Mouse (Mus musculus) common myeloid progenitor, adult 5-6 weeks (primary cell): Measurements from ENCODE around the gene Ryr3. TPM values are rescaled to one million over a fixed set of nuclear protein-coding genes. Genes with fewer than 3 reads are reported as not detected.

Source experiments
- ATAC-seq: replicated peaks from 2 replicates; pipeline ENCODE4 v1.8.0; 2016; ENCODE audit warnings: low read depth, mild to moderate bottlenecking, moderate TSS enrichment, inconsistent platforms; ENCODE audit not compliant: poor library complexity, severe bottlenecking
- total RNA-seq: library from RNA; stranded (forward); fragments of 200-1000, 187-1606 nt; gene quantifications from 2 replicates; pipeline ENCODE4 v1.2.3, GENCODE M21; 2017

Ryr3 gene
- not detected in 2 replicates for total RNA-seq

DNA sequence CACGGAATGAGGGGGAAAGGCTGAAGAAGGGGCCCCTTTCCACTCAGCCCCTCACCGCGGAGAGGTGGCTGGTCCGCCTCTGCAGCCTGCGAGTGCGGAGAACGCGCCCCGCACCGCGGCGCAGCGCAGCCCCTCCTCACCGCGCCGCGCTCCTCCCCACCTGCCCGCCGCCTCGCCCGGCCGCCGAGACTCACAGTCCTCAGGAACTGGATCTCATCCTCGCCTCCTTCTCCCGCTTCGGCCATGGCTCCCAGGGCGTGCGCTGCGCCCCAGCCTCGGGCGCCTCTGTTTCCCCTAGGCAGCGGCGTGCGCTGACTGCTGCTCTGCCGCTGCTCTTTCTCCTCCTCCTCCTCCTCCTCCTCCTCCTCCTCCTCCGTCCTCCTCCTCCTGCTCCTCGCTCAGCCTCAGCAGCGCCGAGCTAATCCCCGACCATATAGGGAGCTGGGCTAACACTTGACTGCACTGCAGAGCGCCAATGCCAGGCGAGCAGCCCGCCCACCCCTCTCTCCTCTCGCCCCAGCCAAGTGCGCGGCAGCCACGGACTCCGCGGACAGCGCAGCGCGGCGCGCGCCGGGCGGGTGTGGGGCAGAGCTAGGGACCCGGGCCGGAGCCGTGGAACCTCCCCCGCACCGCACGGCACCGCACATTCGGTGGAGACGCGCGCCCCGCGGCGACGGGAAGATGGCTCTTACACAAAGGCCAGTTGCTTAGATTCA lies at the start of gene Ryr3:
TSS of gene Ryr3 (minus strand) at position 351 of the 716 bp plus-strand sequence.
- ATAC-seq, result no peak

DNA sequence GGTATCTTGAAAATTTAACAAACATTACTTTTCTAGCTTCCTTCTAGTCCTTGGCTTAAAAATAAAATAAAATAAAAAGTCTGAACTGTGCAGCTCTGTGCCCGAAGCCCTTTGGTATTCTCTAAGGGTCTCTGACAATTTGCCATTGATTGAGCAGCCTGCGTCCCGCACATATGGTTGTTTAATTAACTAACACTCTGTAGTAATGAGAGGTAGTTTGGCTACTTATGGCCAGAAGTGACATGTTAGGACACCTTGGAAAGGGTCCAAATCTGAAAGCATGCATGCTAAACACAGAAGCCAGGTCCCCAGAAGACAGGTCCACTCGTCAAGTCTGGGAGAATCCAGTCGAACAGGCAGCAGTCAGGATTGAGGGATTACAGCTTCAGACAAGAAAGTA lies 22.0 kb upstream of the Ryr3 start:
- ATAC-seq, result no peak

DNA sequence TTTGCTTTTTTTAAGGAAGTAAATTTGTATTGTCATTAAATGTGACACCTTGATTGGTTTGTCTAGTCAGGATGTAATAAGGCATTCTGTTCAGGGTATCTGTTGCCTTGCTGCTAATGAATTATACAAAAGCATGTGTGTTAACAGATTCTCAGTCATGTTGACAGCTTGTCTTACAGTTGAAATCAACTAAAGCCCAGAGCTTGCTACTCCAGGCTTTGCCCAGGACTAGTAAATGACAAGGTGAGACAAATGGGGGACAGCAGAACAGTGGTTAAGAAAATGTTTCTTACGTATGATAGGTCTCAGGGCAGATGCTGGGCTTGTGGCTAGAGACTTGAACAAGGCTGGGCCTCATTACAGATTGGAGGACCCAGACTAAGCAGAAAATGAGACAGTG lies 20.1 kb upstream of the Ryr3 start:
- no peak for ATAC-seq

DNA sequence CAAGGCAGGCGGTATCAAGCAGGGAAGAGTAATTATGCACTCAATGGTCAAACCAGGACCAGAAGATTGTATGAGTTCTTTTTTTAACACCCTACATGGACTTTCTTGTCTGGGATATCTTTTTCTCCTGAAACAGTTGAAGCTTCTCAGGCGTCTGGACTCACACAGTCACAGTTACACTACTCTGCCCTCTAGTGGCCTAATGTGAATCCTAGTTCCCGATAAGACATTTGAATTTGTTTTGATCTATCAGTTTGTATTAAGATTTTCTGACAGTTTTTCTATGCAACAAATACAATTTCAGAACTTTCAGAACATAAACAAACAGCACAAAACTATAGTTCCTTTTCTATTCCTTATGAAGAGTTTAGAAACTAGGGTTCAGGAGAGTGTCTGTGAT lies 17.7 kb upstream of the Ryr3 start:
- ATAC-seq, result peak; percentile 73

DNA sequence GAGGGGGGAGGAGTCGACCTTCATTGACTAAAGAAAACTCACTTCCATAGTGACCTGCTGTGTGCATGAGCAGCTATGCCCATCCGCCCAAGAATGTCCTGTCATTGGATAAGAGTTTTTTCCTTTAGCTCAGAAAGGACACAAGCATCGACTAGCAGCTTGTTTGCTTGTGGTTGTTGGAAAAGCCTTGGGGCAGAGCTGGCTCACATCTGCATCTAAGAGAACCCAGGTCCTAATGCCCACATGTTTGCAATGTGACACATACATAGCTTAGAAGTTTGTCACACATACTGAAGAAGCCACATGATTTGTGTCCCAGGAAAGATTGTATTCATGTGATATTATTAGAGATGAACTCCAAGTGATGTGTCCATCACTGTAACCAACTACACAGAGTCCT lies 16.5 kb upstream of the Ryr3 start:
- no peak for ATAC-seq

DNA sequence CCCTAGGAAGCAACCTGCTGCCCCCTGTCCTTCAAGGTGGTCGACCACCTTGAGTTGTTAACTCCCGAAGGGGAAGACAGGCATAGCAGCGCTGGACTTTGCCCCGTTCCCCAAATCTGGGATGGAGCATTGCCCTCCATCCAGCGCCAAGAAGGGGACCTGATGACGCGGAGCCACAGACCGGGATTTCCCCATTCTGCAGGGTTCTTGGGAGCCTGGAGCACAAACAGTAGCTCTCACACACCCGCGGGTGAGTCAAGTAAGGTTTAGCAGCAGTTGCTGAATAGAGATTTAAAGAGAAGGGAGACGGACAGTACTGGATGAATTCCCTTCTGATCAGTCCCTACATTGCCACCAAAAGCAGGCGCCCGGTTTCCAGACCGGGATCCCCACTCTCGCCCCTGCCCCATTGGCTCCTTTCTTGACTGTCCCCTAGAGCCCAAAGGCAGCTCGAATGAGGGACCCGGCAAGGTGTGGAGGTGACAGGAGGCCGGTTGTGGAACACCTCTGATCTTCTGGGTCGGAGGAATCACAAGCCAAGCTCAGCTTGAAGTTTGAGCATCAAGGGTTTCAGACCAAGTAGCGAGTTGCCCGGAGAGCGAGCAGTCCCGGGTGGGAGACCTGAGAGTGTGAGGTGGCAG lies 671 bp downstream of the Ryr3 start:
- ATAC-seq, result no peak

DNA sequence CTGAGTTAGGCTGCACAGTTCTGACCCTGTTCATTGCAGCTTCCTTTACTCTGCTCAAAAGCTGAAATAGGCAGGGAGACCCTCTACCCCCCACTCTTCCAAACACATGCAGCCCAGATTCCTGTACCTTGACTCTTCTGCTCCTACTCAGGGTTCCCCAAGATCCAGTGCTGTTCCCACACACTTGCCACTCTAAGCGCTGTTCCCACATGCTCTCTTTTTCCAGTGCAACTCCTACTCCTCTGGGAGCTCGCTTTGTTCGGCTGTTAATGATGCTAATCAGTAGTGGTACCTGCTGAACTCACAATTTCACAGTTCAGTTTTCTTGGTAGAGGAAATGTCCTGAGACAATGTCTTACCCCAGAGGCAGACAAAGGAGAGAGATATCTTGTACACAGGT lies 6.9 kb downstream of the Ryr3 start:
- ATAC-seq, result no peak

DNA sequence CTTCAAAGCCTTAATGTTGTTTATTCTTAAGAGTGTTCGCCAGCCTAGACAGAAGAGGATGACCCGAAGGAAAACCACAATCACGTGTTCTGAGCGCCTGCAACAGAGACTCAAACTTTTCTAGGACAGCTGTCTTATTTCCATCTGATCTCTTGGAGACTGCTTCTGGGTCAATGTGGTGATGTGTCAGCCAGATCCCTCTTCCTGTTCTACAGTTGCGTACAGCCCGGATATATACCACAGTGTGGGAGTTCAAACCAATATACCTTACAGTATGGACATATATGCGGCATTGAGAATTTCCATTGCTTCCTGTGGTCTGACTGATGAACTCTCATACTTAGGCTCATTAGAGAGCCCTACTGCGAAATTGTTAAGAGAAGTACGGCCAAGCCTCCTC lies 7.6 kb downstream of the Ryr3 start:
- no peak for ATAC-seq

DNA sequence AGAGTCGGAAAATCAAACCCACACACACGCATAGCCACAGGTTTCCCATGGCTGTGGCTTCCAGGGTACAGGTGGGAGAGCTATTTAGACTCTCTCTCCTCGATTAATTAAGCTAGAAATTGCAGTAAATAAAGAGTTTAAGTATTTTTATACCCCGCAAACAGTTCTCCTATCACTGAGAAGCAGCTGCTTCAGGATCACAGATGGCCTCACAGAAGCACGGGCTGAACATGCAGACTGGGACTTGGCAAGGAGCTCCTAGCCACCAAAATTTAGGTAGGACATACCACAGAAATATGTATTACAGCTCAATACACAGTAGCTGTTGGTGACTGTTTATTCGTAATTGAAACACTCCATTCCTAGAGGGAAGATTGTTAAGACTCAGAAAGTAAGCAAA lies 14.0 kb downstream of the Ryr3 start:
- ATAC-seq, result no peak

DNA sequence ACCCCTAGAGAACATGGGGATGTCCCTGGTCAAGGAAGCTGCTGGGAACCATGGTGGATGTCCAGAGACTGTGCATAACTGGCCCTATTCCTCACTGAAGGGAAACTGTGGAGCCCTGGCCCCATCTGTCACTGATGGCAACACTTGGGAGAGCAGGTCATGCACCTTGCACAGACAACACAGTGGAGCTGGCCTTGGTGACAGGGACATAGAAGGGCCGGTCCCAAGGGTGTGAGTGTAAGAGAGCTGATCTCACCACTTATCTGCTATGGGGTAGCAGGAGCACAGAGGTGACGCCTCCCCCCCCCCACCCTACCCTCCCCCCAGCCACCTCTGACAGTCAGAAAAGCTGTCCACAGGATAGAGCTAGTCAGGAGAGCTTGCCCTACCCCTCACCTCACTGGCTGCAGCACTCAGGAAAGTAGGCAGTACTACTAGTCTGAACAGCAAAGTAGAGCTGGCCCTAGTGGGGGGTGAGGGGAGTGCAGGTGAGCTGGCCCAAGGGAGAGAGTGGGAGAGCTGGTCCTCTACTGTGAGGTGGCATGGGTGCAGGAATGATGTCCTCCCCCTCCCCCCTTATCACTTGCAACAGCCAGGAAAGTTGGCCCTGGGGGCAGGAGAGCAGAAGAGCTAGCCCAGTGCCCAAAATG lies 17.7 kb downstream of the Ryr3 start:
- ATAC-seq, result no peak

DNA sequence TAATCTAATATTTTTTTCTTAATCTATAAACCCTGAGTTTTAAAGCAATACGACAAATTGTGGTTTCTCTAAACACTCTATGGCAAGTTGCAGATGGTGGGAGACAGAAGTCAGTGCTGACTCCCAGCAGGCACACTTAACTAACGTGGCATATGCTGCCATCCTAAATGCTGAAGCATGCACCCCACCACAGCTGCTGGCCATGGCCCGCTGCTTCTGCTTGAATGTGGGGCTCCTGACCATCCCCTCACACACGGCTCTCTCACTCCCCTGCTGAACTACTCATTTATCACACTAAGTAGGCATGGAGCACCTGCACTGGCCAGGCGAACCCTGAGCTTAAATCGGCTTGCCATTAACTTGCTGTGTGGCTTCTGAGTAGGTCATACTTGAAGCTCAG lies 29.7 kb downstream of the Ryr3 start:
- no peak for ATAC-seq

DNA sequence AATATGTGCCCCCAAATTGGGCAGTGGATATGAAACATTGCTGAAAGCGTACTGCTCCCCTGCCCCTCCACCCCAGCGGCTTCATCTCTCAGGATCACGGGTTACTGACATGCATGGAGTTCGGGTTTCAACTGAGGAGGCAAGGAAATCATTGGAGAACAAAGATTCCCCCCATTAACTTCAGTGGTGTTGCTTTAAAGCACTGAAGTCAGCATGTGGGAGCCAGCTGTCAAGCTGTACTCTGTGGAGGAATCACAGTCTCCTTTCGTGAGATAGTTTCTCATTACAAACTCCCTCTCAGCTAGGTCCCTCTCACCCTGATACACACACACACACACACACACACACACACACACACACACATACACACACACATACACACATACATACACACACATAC lies 35.2 kb downstream of the Ryr3 start:
- ATAC-seq, result no peak

DNA sequence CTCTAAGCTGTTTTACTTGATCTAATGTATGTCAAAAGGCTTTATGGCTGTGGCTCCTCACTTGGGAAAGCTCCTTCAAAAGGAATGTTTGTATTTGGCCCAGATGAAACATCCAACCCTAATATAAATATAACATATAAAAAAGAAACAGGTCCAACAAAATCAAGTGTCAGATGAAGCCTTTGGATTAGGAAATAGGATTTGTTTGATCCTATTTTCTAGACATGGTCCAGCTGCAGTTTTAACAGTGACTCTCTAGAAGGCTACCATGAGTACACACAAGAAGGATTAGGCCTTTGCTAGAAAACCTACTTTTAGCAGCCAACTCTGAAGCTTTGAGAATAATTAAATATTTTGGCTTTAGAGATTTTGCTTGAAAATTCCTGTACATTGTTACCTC lies 38.8 kb downstream of the Ryr3 start:
- ATAC-seq, result no peak

DNA sequence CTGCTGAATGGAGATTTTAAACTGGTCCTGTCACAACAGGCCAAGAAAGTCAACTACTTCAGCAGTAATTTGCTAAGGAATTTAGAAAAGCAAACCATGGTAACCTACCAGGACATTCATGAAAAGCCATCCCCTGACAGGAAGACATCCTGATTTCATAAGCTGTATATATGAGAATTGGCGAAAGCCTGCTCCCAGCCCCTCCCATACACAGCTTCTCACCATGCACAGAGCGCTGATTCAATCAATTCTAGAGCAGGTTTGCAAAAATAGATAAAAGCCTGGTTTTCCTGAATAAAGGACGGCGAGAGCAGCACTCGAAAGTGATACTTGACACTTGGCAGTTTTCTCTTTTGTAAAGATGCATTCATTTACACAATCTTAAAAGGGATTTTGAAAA lies 40.6 kb downstream of the Ryr3 start:
- ATAC-seq, result no peak

DNA sequence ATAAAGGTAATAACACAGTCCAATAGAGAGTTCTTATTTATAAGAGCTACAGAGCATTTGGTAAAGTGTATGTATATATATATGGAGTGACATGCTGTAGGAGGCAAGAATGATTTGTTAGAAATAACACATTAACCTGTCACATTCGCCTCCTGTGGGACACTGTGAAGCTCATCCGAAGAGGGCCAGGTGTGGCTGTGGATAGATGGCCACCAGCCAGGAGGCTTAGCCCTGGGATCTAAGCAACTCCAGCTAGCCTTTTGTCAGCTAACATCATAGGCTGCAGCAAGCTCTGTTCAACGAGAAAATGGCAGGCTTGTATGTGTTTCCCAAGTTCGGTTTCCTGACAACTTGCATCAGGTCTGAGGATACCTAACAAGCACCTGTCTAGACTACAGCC lies 48.8 kb downstream of the Ryr3 start:
- ATAC-seq, result no peak

DNA sequence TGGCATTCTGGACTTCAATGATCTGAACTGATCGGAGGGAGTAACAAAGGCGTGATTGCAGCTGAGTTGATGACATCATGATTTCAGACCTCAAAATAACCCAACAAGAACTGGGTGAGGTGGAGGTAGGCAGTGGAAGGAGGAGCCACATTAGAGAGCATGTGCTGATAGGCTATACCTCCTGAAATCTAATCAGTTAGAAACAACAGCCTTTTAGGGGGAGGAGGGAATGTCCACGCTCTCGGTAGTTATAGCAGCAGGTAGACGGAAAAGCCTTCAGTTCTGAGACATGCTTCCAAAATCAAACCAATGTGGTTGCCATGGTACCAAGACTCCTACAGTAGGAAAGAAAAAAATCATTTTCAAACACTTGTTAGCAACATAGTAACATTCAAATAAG lies 55.4 kb downstream of the Ryr3 start:
- no peak for ATAC-seq

DNA sequence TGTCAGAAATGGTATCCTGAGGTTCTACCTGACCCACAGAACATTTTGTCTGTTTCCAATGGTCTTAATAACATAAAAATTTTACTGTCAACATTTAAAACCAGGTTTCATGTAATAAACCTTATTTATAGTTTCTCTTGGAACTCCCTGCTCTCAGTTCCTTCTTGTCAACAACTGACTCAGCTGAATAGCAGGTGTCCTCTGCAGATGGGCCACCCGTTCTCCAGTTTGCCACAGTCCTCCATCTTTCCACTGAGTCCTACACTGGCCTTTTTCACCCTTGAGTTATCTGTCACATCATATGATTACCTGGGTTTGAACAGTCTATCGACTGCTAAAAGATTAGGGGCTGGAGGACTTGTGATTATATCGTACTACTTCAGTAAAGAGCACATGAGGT lies 79.1 kb downstream of the Ryr3 start:
- ATAC-seq, result no peak

DNA sequence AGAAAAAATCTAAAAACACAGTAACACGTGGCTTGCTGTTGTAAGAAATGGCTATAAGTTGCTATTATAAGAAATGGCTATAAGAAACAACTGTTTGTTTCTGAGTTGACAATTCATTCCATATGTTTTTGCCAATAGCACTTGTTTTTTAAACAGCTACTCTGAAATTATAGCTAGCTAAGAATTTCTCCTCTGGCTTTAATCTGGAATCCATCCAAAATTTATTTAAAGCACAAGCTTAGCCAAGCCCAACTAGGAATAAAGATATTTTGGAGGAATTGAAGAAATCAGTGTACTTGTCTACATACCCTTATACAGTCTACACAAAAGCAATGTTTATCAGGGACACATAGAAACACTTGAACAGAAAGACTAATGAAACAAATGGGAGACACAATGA lies 93.4 kb downstream of the Ryr3 start:
- no peak for ATAC-seq

DNA sequence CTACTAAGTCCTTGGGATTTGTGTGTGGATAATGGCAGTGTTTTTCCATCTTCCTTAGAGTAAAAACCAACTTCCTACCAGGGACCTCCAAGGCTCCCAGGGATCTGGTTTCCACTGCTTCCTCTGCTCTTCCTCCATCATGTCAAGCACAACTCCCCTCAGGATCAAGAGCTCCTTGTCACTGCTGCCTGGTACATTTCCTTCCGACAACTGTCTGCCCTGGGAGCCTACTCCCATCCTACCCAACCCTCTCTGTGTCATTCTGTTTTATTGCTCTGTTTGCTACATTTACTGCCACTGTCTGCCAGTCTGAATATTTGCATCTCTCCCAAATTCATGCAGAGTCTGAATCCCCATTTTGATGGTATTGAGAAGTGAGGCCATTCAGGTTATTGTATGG lies 97.8 kb downstream of the Ryr3 start:
- ATAC-seq, result no peak

DNA sequence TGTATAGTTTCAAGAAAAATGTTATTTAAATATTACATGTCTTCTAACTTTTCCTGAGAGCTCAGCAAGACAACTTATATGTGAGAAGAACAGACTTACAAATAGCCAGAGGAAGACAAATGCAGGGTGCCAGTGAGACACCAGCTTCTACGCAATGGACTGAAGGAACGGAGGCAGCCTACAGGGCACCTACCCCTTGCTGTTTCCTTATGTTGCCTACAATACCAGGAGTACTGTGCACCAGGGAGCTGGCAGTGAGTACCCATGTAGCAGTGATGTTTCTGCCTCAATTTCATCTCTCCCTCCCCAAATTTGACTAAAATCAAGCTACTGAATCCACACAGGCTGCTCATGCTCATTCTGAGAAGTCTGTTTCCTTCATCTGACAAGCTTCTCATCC lies 100.1 kb downstream of the Ryr3 start:
- ATAC-seq, result no peak

DNA sequence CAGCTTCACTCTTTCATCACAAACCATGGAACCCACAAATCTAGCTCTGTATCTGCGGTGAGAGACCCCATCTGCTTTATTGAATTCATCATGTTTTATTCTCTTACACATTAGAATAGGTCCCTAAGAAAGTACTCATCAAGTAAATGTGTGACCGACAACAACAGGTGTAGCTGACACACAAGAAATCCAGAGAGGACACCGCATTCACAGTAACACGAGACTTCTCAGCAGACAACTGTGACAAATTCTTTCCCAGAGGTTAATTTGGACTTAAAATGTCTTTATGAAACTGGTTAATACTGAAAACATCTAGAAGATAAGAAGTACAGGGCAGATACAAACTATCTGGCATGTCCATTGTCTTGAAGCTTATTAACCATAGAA lies 101.0 kb downstream of the Ryr3 start:
- ATAC-seq, result no peak
